Mouse (Mus musculus) neural tube, embryonic 12.5 days (tissue): ENCODE measurements around the gene Olfr576. TPM values are rescaled to one million over a fixed set of nuclear protein-coding genes. Genes with fewer than 3 reads are reported as not detected.

ENCODE experiments used
- ATAC-seq: fragments of 200-750 bp; cut with Nextera tagmentation; 2 replicates; pipeline ENCODE4 v1.8.0; 2017; ENCODE audit warnings: low read depth, mild to moderate bottlenecking, moderate TSS enrichment, moderate library complexity; ENCODE audit not compliant: low FRiP score
- H3K27ac ChIP-seq: fragments of 300-500 bp; sonication (generic); 2 replicates; pipeline ENCODE4 v1.5.1; 2016
- H3K27me3 ChIP-seq: fragments of 300-500 bp; sonication (generic); replicated peaks from 2 replicates; pipeline ENCODE4 v1.6.1; 2016; ENCODE audit warnings: mild to moderate bottlenecking
- H3K36me3 ChIP-seq: fragments of 300-500 bp; sonication (generic); 2 replicates; pipeline ENCODE4 v1.6.1; 2016; ENCODE audit warnings: mild to moderate bottlenecking
- H3K4me1 ChIP-seq: fragments of 300-500 bp; sonication (generic); 2 replicates; pipeline ENCODE4 v1.6.1; 2016
- H3K4me2 ChIP-seq: fragments of 300-500 bp; sonication (generic); replicated peaks from 2 replicates; pipeline ENCODE4 v1.6.1; 2016; ENCODE audit warnings: mild to moderate bottlenecking
- H3K4me3 ChIP-seq: fragments of 300-500 bp; sonication (generic); 2 replicates; pipeline ENCODE4 v1.5.1; 2016
- H3K9ac ChIP-seq: fragments of 300-500 bp; sonication (generic); 2 replicates; pipeline ENCODE4 v1.6.1; 2016; ENCODE audit warnings: mild to moderate bottlenecking
- H3K9me3 ChIP-seq: fragments of 300-500 bp; sonication (generic); 2 replicates; pipeline ENCODE4 v1.6.1; 2016; ENCODE audit warnings: mild to moderate bottlenecking
- WGBS: fragments of 180-500 bp; shearing (Covaris S2); methylation state at CpG from one replicate; pipeline ENCODE4 v1.1.7; 2016; 5-methylcytosine and 5-hydroxymethylcytosine counted together
- polyA plus RNA-seq: library from polyadenylated mRNA; unstranded; fragments of >200 nt; fragmentation: Nextera tagmentation; extraction: Ambion mirVana; gene quantifications from 2 replicates; pipeline ENCODE4 v1.2.1, GENCODE M21; 2016

Gene Olfr576
- polyA plus RNA-seq, 1 experiment from 2014 or later = not detected

GRCm38 (mm10) chr7:102958593-102958992, 3.9 kb upstream of the Olfr576 start, which contains the start of gene Olfr575:
Olfr575 (minus strand) TSS chr7:102958775.
- no peak for ATAC-seq
- WGBS = 75% methylated on average over 1 of the region's 1 CpGs
- H3K36me3 ChIP-seq = no peaks in the 10 kb centered on the region
- H3K9me3 ChIP-seq = no peaks in the 10 kb centered on the region
- H3K4me2 ChIP-seq = no peak within 1 kb of the TSS
- no peak within 1 kb of the TSS for H3K27ac ChIP-seq
- no peaks in the 10 kb centered on the region for H3K27me3 ChIP-seq
- no peak within 1 kb of the TSS for H3K9ac ChIP-seq
- H3K4me3 ChIP-seq = no peak within 1 kb of the TSS
- no peaks in the 10 kb centered on the region for H3K4me1 ChIP-seq

- 53% methylated on average over 1 of the region's 1 CpGs for WGBS
- no peak for ATAC-seq
- H3K9me3 ChIP-seq = no peaks in the 10 kb centered on the region
- H3K36me3 ChIP-seq = no peaks in the 10 kb centered on the region
- H3K9ac ChIP-seq = no peak overlapping the region
- no peak overlapping the region for H3K4me2 ChIP-seq
- no peaks in the 10 kb centered on the region for H3K27me3 ChIP-seq
- no peak overlapping the region for H3K4me3 ChIP-seq
- H3K4me1 ChIP-seq = no peaks in the 10 kb centered on the region
- H3K27ac ChIP-seq = no peak overlapping the region
Observed at GRCm38 (mm10) chr7:102974399-102974798, 11.9 kb downstream of the Olfr576 start.

GRCm38 (mm10) chr7:102975843-102976242, 13.4 kb downstream of the Olfr576 start, which contains the start of gene Olfr577:
Olfr577 (minus strand) TSS chr7:102975943.
- H3K27ac ChIP-seq = no peak within 1 kb of the TSS
- no peaks in the 10 kb centered on the region for H3K36me3 ChIP-seq
- no peak within 1 kb of the TSS for H3K9ac ChIP-seq
- no peaks in the 10 kb centered on the region for H3K4me1 ChIP-seq
- H3K9me3 ChIP-seq = no peaks in the 10 kb centered on the region
- H3K4me2 ChIP-seq = no peak within 1 kb of the TSS
- whole genome bisulfite sequencing = 85% methylated on average over 2 of the region's 2 CpGs
- no peaks in the 10 kb centered on the region for H3K27me3 ChIP-seq
- no peak for ATAC-seq
- no peak within 1 kb of the TSS for H3K4me3 ChIP-seq

GRCm38 (mm10) chr7:102989224-102989623, 26.8 kb downstream of the Olfr576 start, which contains the start of gene Olfr578:
Olfr578 (minus strand) TSS chr7:102989324.
- Histone ChIP-seq H3K9ac (no peak within 1 kb of the TSS), H3K36me3 (no peaks in the 10 kb centered on the region), H3K27ac (no peak within 1 kb of the TSS), H3K27me3 (no peaks in the 10 kb centered on the region), H3K4me1 (no peaks in the 10 kb centered on the region), H3K4me3 (no peak within 1 kb of the TSS), H3K9me3 (no peaks in the 10 kb centered on the region), H3K4me2 (no peak within 1 kb of the TSS)
- no peak for ATAC-seq
- WGBS = 87% methylated on average over 3 of the region's 3 CpGs

Other genes with a start within 250 kb of the Olfr576 start
- 0.08 TPM in 1 of 2 replicates, not detected in the other for gene Olfr33, start 243.6 kb upstream of the Olfr576 start, polyA plus RNA-seq
- gene Olfr559, start 235.2 kb upstream of the Olfr576 start, polyA plus RNA-seq = 0.20 TPM in 1 of 2 replicates, not detected in the other
- not detected in 2 replicates for gene Olfr560, start 203.3 kb upstream of the Olfr576 start, polyA plus RNA-seq
- gene Olfr78, start 203.2 kb upstream of the Olfr576 start, polyA plus RNA-seq = 0.19 and 0.48 TPM in 2 replicates
- gene Olfr561, start 191.4 kb upstream of the Olfr576 start, polyA plus RNA-seq = 0.13 and 0.18 TPM in 2 replicates
- gene Olfr564, start 159.2 kb upstream of the Olfr576 start, polyA plus RNA-seq = not detected in 2 replicates
- not detected in 2 replicates for gene Olfr566, start 103.9 kb upstream of the Olfr576 start, polyA plus RNA-seq
- not detected in 2 replicates for gene Olfr568, start 85.5 kb upstream of the Olfr576 start, polyA plus RNA-seq
- not detected in 2 replicates for gene Olfr569, start 71.8 kb upstream of the Olfr576 start, polyA plus RNA-seq
- gene Olfr570, start 68.1 kb upstream of the Olfr576 start, polyA plus RNA-seq = not detected in 2 replicates
- gene Olfr571, start 45.1 kb upstream of the Olfr576 start, polyA plus RNA-seq = not detected in 2 replicates
- gene Olfr572, start 38.3 kb upstream of the Olfr576 start, polyA plus RNA-seq = not detected in 2 replicates
- gene Olfr573-ps1, start 20.1 kb upstream of the Olfr576 start, polyA plus RNA-seq = not detected in 2 replicates
- not detected in 2 replicates for gene Olfr574, start 14.2 kb upstream of the Olfr576 start, polyA plus RNA-seq
- gene Olfr575, start 3.9 kb upstream of the Olfr576 start, polyA plus RNA-seq = not detected in 2 replicates
- not detected in 2 replicates for gene Olfr577, start 13.3 kb downstream of the Olfr576 start, polyA plus RNA-seq
- gene Olfr578, start 26.7 kb downstream of the Olfr576 start, polyA plus RNA-seq = not detected in 2 replicates
- gene Olfr582, start 75.4 kb downstream of the Olfr576 start, polyA plus RNA-seq = not detected in 2 replicates
- not detected in 2 replicates for gene Olfr583, start 88.6 kb downstream of the Olfr576 start, polyA plus RNA-seq
- not detected in 2 replicates for gene Olfr584, start 119.2 kb downstream of the Olfr576 start, polyA plus RNA-seq
- not detected in 2 replicates for gene Olfr585, start 135.1 kb downstream of the Olfr576 start, polyA plus RNA-seq
- not detected in 2 replicates for gene Olfr586, start 163.0 kb downstream of the Olfr576 start, polyA plus RNA-seq
- not detected in 2 replicates for gene Olfr588-ps1, start 178.2 kb downstream of the Olfr576 start, polyA plus RNA-seq
- gene Olfr589, start 193.7 kb downstream of the Olfr576 start, polyA plus RNA-seq = not detected in 2 replicates
- not detected in 2 replicates for gene Olfr591, start 215.7 kb downstream of the Olfr576 start, polyA plus RNA-seq
- not detected in 2 replicates for gene Olfr592, start 222.1 kb downstream of the Olfr576 start, polyA plus RNA-seq
- not detected in 2 replicates for gene Olfr593, start 249.2 kb downstream of the Olfr576 start, polyA plus RNA-seq